Mouse (Mus musculus) spleen, adult 2 months (tissue): ENCODE data around the gene Smim24.

Experiments
- CTCF ChIP-seq: fragments of 200-500 bp; IDR thresholded peaks from 2 replicates; pipeline ENCODE4 v1.5.1; 2011; ENCODE audit warnings: mild to moderate bottlenecking, inconsistent platforms; ENCODE audit not compliant: insufficient read depth, insufficient read length, insufficient replicate concordance; ENCODE audit errors: extremely low read depth
- POLR2A ChIP-seq: fragments of 200-500 bp; IDR thresholded peaks from 2 replicates; pipeline ENCODE4 v1.6.1; 2011; ENCODE audit warnings: low read depth, low read length, inconsistent platforms

DNA sequence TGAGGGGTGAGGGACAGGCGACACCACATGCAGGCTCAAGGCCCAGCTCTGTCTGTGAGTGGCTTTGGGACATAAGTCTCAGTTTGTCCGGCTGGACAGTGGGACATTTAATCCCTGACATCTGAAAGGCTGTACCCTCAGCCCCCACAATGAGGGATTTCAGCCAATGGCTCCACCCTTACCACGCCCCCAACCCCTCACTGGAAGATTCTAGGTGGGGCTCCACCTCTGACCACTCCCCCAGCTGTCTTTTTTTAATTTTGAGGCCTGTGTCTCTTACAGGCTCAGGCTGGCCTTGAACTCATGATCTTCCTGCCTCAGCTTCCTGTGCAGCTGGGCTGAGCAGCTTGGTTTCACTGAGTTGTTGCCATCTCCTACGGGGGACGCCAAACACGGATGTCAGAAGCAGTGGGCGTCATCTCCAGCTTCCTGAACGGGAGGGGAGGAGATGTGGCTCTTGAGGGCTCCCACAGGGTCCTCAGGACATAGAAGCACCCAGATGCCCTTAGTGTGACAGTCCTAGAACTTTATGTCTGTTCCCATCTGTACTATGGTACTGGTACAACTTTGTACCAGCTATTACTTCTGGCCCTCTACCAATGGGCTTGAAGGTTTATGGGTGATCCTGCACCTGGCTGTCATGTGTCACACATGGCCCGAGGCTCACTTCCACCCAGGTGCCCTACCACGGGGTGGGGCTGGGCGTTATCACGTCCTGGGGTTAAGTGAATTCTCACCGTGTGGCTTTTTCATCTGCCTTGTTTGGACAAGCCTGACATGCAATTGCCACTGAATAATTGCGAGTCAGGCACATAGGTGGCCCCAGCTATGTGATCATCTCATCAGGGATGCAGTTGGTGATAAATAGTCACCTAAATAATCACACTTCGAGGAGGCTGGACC, 41.8 kb downstream of the Smim24 start:
- TF ChIP-seq CTCF (no peak), POLR2A (no peak)
